Mouse (Mus musculus) heart, adult 18-20 months (tissue): ENCODE data around the gene Acbd5. TPM values are rescaled to one million over a fixed set of nuclear protein-coding genes. Genes with fewer than 3 reads are reported as not detected.

Source experiments
- DNase-seq, 2 experiments: peaks; one replicate each; pipeline ENCODE4 v3.0.0; 2021 to 2022; ENCODE audit warnings: mixed read lengths in 1 of 2
- total RNA-seq, 2 experiments: library from RNA; stranded (reverse); gene quantifications; 2 replicates each; pipeline ENCODE4 v1.2.3; 2021

Gene Acbd5
- total RNA-seq, 2 experiments from 2014 or later: 27.9 to 28.0 TPM

DNA sequence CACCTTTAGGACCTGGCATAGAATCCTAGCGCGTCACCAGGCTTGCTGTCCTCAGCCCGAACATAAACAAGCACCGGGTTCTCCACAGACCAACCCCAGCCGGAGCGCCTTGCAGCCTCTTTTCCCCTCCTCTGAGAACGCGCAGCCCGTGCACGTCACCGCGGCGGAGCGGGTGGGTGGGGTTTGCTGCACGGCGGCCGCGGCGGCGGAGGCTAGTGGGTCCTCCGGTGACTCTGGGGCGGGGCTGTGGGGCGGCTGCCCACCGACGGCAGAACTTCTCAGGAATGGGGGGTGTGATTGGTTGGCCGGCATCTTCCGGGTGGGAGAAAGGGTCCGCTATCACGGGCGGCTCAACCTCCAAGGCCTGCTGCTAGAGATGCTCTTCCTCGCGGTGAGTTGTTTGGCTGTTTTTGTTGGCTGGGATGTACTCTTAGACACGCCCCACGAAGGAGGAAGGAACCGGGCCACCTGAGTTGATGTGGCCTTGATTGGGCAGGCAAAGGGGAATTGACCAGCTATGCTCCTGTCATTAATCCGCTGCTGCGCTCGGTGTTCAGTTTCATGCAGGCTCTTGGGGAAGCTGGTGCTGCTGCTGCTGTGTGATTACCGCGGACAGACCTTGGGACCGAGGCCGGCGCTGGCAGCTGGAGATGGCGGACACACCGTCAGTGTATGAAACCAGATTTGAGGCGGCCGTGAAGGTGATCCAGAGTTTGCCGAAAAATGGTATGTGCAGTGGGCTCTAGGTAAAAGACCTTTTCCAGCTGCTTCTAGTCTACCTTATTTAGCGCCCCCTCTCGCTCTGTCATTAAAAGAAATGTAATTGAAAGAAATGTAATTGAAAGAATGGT is 1.2 kb downstream of the Acbd5 start:
- peak; percentile 96 for DNase-seq

DNA sequence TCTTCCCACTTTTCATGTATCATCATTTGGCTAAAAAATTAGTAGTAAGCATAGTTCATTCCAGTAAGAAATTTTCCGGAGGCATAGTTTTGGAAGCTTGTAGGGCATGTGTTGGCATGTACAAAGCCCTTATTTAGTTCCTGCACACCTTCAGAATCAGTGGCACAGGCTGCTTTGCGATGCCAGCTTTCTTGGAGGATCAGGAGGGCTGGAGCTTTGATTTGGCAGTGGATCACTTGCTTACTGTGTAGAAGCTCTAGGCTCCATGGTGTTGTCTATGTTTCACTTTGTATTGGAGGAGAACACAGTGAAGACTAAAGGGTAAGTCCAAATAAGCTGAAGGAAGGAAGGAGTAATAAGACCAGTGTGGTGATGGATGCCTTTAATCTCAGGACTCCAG is 2.5 kb downstream of the Acbd5 start:
- DNase-seq: no peak

DNA sequence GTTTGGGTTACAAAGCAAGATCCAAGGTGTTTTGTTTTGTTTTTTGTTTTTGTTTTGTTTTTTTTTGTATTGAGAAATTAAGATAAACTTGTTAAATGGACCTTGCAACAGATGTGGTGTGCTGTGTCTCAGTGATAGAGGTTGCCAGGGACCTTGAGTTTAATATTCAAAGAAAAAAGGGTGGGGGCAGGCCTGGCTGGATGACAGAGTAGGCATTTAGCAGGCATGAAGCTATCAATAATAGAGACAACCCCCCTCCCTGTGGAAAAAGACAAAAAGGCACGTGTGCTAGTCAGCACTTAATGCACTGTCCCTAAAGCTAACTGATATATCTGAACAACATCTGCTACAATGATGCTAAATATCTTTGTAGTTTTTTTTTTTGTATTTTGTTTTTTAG is 3.4 kb downstream of the Acbd5 start:
- DNase-seq: no peak

DNA sequence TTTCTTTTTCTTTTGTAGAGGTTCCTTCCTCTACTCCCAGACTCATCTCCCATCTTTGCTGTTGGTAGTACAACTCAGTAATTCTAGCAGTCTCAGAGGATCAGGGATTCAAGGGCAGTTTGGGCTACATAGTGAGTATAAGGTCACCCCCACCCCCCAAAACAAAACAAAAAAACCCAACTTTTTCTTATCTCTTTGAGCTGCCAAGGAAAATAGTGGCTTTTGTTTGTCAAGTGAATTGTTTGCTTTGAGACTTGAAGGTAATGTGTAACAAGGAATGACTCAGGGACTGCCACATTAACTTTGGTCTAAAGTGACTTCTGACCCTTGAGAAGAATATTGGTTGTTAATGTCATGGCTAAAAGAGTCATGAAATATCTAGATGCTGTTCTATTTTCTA is 7.9 kb downstream of the Acbd5 start:
- DNase-seq: no peak

DNA sequence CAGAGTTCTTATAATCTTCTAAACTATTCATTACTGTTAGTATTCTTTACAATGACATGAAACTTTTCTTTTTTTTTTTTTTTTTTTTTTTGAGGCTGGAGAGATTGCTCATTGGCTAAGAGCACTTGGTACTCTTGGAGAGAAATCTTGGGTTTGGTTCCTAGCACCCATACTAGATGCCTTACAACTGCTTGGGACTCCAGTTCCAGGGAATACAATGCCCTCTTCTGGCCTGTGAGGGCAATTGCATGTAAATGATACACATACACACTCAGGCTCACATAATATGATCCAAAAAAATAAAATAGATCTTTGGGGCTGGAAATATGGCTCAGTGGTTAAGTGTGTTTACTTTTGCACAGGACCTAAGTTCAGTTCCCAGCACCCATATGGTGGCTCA is 8.8 kb downstream of the Acbd5 start:
- no peak for DNase-seq

DNA sequence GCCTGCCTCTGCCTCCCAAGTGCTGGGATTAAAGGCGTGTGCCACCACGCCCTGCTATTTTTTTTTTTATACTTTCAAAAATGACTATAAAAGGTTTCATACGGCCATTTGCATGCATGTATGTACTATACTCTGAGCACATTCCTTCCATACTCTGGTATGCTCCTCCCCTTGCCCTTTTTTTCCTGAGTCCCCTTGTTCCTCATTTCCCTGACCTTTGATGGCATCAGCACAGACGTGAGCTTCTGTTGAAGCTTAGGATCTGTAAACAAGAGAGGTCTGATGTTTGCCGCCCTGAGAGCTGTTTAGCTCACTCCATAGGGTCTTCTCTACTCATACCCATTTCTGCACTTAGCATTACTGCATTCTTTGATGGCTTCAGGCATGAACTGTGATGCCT is 9.7 kb downstream of the Acbd5 start:
- no peak for DNase-seq

DNA sequence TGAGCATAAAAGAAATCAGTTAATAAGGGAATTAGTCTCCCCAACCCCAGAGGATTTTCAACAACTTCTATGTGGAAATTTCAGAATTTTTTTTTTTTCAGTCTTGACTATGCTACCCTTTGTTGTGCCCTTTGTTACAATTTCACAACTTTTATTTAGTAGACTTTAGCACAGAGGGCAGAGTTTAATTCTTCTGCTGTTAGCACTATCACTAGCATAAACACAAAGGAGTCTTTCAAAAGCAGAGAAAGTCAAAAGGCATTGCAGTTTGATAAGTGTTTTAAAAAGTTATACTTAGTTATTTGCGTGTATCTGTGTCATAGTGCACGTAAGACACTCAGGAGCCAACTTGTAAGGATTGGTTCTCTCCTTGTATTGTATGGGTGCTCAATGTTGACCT is 10.6 kb downstream of the Acbd5 start:
- DNase-seq: no peak

DNA sequence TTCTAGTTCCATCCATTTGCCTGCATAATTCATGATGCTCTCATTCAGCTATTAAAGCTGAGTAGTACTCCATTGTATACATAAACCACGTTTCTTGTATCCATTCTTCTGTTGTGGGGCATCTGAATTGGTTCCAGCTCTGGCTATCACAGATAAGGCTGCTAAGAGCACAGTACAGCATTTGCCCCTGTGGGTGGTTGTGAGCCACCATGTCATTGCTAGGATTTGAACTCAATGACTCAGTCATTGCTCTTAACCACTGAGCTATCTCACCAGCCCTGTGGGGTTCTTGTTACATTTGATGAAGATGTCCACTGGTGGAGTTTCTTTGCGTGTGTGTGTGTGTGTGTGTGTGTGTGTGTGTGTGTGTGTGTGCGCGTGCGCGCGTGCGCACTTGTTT is 16.6 kb downstream of the Acbd5 start:
- no peak for DNase-seq

DNA sequence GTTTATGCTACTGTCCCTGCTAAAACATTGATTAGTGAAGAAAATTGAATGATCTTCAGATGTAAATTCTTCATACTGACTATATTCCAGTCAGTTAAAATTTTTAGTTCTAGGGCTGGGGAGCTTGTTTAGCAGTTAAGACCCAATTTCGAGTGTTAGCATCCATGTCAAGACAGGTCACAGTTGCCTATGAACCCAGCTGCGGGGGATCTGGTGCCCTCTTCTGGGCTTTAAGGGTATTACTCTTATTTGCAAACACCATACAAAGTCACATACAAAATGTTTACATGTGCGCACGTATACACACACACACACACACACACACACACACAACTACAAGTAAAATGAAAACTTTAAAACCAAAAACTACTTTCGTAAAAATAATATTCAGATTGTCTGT is 24.2 kb downstream of the Acbd5 start:
- peak; percentile 22 to 50 for DNase-seq

DNA sequence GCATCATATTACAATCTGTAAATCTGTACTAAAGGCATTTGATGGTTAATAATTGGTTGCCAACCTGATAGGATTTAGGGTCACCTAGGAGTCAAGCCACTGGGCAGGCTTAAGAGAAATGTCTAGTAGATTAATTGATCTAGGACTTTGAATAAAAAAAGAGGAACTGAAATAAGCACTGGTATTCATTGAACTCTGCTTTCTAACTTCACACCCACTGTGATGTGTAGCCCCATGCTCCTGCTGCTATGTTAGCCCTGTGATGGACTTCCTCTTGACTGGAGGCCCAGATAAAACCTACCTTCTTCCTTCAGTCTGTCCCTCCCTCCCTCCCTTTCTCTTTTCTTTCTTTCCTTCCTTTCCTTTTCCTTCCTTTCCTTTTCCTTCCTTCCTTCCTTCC is 29.1 kb downstream of the Acbd5 start:
- DNase-seq: no peak

DNA sequence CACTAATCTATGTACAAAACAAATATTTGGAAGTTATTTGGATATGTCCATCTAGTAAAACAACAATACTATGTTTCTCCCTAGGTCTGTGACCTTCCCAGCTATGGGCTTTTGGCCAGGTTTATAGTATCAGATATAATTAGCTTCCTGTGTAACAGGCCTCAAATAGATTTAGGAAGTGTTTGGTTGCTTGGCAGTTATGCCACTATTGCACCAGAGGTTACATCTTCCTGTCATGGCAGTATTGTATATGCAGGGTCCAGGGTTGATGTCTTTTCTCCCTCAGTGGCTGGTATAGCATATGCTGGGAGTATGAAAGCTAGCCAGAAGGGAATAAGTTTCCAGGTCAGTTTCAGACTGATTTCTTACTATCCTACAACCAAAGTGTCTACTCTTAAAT is 34.3 kb downstream of the Acbd5 start:
- DNase-seq: no peak

DNA sequence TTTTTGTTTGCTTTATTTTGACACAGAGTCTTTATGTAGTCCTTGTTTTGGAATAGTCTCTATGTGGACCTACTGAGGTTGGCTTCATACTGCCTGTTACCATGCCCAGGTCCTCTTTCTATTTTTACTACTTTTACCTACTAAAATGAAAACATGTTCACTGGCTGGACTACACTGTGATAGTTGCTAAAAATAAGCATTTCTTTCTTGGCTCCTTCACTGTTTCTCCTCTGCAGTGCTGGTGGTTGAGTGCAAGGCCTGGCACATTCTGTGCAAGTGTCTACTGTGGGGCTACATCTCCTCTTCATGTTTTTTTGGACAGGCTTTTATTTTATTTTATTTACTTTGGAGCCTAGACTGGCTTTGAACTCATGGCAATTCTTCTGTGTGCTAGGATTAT is 51.6 kb downstream of the Acbd5 start:
- DNase-seq: peak; percentile 17 to 38

DNA sequence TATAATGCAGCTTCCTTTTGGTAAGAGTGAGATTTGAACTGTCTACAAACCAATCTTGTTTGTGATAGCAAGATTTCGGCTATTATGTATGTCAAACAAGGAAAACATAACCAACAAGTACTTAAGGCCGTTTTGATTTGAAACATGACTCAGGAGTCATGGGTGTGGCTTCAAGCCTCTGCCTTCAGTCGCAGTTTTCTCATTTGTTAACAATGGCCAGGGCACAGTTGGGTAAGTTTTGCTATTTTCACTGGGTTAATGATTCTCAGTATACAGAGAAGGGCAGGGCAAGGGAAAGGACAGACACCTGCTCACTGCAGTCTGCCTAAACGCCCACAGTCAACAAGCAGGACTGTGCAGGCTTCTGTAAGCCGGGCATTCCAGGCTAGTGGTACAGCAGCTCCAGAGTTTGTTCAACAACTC is 87.2 kb downstream of the Acbd5 start:
- DNase-seq: no peak

DNA sequence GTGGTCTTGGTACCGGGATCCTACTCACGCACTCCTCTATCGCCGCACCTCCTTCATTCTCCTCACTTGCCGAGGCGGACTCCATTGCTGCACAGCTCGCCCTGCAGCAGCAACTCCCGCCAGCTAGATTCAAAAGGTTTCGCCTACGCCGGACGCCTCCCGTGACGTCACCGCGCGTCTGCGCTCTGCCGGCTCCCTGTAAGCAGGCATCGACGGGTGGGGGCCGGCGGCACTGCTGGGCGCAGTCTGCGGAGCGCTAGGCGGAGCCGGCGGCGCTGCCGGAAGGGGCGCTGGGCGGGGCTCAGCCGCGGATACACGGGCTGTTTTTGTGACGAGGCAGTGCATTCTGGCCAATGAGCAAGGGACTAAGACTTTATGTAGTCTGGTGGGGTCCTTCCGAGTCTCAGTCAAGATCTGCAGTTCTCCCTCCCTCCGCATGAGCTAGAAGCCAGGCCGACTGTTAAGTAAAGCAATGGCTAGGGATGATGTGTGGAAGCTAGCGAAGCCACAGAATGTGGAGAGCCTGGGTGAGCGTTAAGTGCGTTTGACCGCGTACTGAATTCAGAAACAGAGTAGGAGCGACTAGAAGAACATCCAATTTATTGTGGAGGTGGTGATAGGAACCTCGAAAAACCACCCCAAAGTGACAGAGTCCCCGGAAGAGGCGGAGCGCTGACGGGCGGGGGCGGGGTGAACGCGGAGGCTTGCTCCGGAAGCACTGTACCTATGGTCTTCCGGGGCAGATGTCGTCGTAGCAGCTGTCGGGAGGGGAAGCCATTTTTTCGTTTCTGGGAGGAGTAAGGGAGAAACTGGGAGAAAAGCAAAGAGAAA is 88.0 kb downstream of the Acbd5 start, which contains the start of the genes Mastl and Yme1l1:
TSS of gene Mastl (minus strand) at position 248 of the 831 bp plus-strand sequence.
TSS of gene Yme1l1 (plus strand) at position 593 of the 831 bp plus-strand sequence.
- peak; percentile 94 to 99 for DNase-seq

DNA sequence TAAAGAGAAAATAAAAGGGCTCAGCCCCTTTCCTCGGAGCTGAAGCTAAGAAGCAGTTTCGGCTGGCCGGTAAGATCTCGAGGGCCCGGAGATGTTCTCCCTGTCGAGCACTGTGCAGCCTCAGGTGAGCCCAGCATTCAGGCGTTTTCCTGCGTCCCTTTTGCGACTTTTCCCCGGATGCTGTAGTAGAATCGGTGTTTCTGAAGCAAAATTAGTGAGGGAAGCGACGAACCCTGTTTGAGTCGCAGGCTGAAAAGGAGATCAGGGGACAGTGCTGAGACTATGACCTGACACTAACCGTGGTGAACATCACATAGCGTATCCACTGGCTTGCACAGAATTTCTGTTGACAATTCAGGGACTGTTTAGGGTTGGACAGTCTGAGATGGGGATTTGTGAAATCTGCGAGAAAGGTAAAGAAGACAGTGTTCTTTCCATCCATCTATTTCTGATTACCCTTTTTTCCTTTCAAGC is 88.7 kb downstream of the Acbd5 start:
- DNase-seq: no peak

Other genes with a start within 250 kb of the Acbd5 start
- 10 to 100 TPM; 20.4 to 23.9 TPM for gene Pdss1, start 172.6 kb upstream of the Acbd5 start, total RNA-seq
- gene Abi1, start 27.9 kb upstream of the Acbd5 start, total RNA-seq: 10 to 100 TPM; 20.2 to 25.1 TPM
- gene Mastl, start 87.9 kb downstream of the Acbd5 start, total RNA-seq: under 1 TPM; 0.22 to 0.36 TPM
- 10 to 100 TPM; 67.5 to 69.0 TPM for gene Yme1l1, start 88.2 kb downstream of the Acbd5 start, total RNA-seq
- not detected for gene 4931423N10Rik, start 139.3 kb downstream of the Acbd5 start, total RNA-seq